Mouse (Mus musculus) CH12.LX (cell line): ENCODE measurements around the gene Herc2. TPM values are rescaled to one million over a fixed set of nuclear protein-coding genes. Genes with fewer than 3 reads are reported as not detected.

Experiments used
- DNase-seq: peaks from one replicate; pipeline ENCODE4 v3.0.0-alpha.2; 2013; ENCODE audit errors: extremely low read depth
- H3K27ac ChIP-seq: 2 replicates; pipeline ENCODE4 v1.5.1; 2012; ENCODE audit warnings: low read depth, mild to moderate bottlenecking, control low read depth, moderate library complexity; ENCODE audit not compliant: insufficient read depth
- H3K27me3 ChIP-seq: replicated peaks from 2 replicates; pipeline ENCODE3; 2012; ENCODE audit warnings: inconsistent platforms
- H3K36me3 ChIP-seq, 2 experiments: replicated peaks in 1 of 2; 2 replicates each; pipeline versions ENCODE3 to v1.6.1; 2012; ENCODE audit warnings: inconsistent platforms in 1 of 2, low read length in 1 of 2, mild to moderate bottlenecking in 1 of 2, mixed read lengths in 1 of 2, moderate library complexity in 1 of 2; ENCODE audit not compliant: control insufficient read depth in 1 of 2, insufficient read depth in 1 of 2
- H3K4me1 ChIP-seq, 2 experiments: 2 replicates each; pipeline ENCODE4 v1.6.1; 2012; ENCODE audit warnings: inconsistent platforms in 1 of 2, moderate library complexity in 1 of 2; ENCODE audit not compliant: insufficient read depth in 2 of 2, control insufficient read depth in 1 of 2
- H3K4me2 ChIP-seq: 2 replicates; pipeline ENCODE4 v1.6.1; 2012; ENCODE audit warnings: low read depth, mild to moderate bottlenecking, control low read depth; ENCODE audit not compliant: poor library complexity, insufficient read depth, severe bottlenecking
- H3K4me3 ChIP-seq, 3 experiments: fragments of 150-350 bp in 1 of 3; sonication (generic) in 1 of 3; replicated peaks in 1 of 3; 2 replicates each; pipeline versions ENCODE3 to v1.5.1; 2011 to 2012; ENCODE audit warnings: low read depth in 2 of 3, low read length in 2 of 3, mild to moderate bottlenecking in 2 of 3, moderate library complexity in 2 of 3, control low read depth in 1 of 3, improper control_type of control experiment in 1 of 3, inconsistent platforms in 1 of 3, mixed read lengths in 1 of 3; ENCODE audit not compliant: poor library complexity in 1 of 3
- H3K79me2 ChIP-seq: replicated peaks from 2 replicates; pipeline ENCODE4 v1.6.1; 2012; ENCODE audit warnings: mild to moderate bottlenecking, moderate library complexity; ENCODE audit not compliant: control insufficient read depth, poor library complexity, insufficient read depth, severe bottlenecking; ENCODE audit errors: extremely low read depth
- H3K9ac ChIP-seq: 2 replicates; pipeline ENCODE4 v1.6.1; 2012; ENCODE audit warnings: low read depth, mild to moderate bottlenecking, control low read depth, moderate library complexity; ENCODE audit not compliant: insufficient read depth
- H3K9me3 ChIP-seq: replicated peaks from 2 replicates; pipeline ENCODE3; 2012; ENCODE audit warnings: low read length, inconsistent platforms, mixed read lengths
- CHD1 ChIP-seq: IDR thresholded peaks from 2 replicates; pipeline ENCODE4 v1.6.1; 2012; ENCODE audit warnings: low read depth, low read length, improper control_type of control experiment, inconsistent platforms
- CHD2 ChIP-seq: IDR thresholded peaks from 2 replicates; pipeline ENCODE4 v1.6.1; 2011; ENCODE audit warnings: low read length, improper control_type of control experiment
- CTCF ChIP-seq, 2 experiments: IDR thresholded peaks in 1 of 2; conservative IDR thresholded peaks in 1 of 2; 2 replicates each; pipeline ENCODE4 v1.5.1; 2011 to 2012; ENCODE audit warnings: low read depth in 2 of 2, low read length in 2 of 2, improper control_type of control experiment in 1 of 2, inconsistent platforms in 1 of 2, mild to moderate bottlenecking in 1 of 2, moderate library complexity in 1 of 2
- ELF1 ChIP-seq: IDR thresholded peaks from 2 replicates; pipeline ENCODE4 v1.6.1; 2014; ENCODE audit warnings: low read depth, mild to moderate bottlenecking, inconsistent platforms, low read length, improper control_type of control experiment
- EP300 ChIP-seq: IDR thresholded peaks from 2 replicates; pipeline ENCODE4 v1.6.1; 2011; ENCODE audit warnings: low read length, improper control_type of control experiment
- ETS1 ChIP-seq: conservative IDR thresholded peaks from 2 replicates; pipeline ENCODE4 v1.6.1; 2012; ENCODE audit warnings: low read depth, mild to moderate bottlenecking, inconsistent platforms, low read length, improper control_type of control experiment, moderate library complexity
- GABPA ChIP-seq: IDR thresholded peaks from 2 replicates; pipeline ENCODE4 v1.6.1; 2012; ENCODE audit warnings: low read depth, low read length, improper control_type of control experiment, inconsistent platforms; ENCODE audit not compliant: insufficient replicate concordance
- HCFC1 ChIP-seq: IDR thresholded peaks from 2 replicates; pipeline ENCODE4 v1.6.1; 2012; ENCODE audit warnings: low read depth, mild to moderate bottlenecking, inconsistent platforms, low read length, improper control_type of control experiment
- IRF4 ChIP-seq: IDR thresholded peaks from 2 replicates; pipeline ENCODE4 v1.6.1; 2014; ENCODE audit warnings: low read depth, mild to moderate bottlenecking, inconsistent platforms, low read length, improper control_type of control experiment
- JUN ChIP-seq: IDR thresholded peaks from 2 replicates; pipeline ENCODE4 v1.6.1; 2011; ENCODE audit warnings: low read depth, mild to moderate bottlenecking, low read length, improper control_type of control experiment, moderate library complexity; ENCODE audit not compliant: insufficient read depth
- KAT2A ChIP-seq: IDR thresholded peaks from 2 replicates; pipeline ENCODE4 v1.6.1; 2012; ENCODE audit warnings: low read length, improper control_type of control experiment, inconsistent platforms; ENCODE audit not compliant: insufficient replicate concordance
- MAX ChIP-seq: IDR thresholded peaks from 2 replicates; pipeline ENCODE4 v1.6.1; 2011; ENCODE audit warnings: low read length, improper control_type of control experiment
- MAZ ChIP-seq: IDR thresholded peaks from 2 replicates; pipeline ENCODE4 v1.6.1; 2012; ENCODE audit warnings: low read depth, mild to moderate bottlenecking, inconsistent platforms, low read length, improper control_type of control experiment, moderate library complexity
- MEF2A ChIP-seq: IDR thresholded peaks from 2 replicates; pipeline ENCODE4 v1.6.1; 2014; ENCODE audit warnings: low read depth, mild to moderate bottlenecking, inconsistent platforms, low read length, improper control_type of control experiment, borderline replicate concordance
- MYC ChIP-seq: IDR thresholded peaks from 2 replicates; pipeline ENCODE4 v1.6.1; 2011; ENCODE audit warnings: low read depth, mild to moderate bottlenecking, improper control_type of control experiment, low read length
- NELFE ChIP-seq: IDR thresholded peaks from 2 replicates; pipeline ENCODE4 v1.6.1; 2011; ENCODE audit warnings: low read depth, low read length, improper control_type of control experiment
- NRF1 ChIP-seq: IDR thresholded peaks from 2 replicates; pipeline ENCODE4 v1.6.1; 2014; ENCODE audit warnings: low read depth, mild to moderate bottlenecking, inconsistent platforms, low read length, improper control_type of control experiment, moderate library complexity
- POLR2A ChIP-seq: IDR thresholded peaks from 2 replicates; pipeline ENCODE4 v1.6.1; 2011; ENCODE audit warnings: low read depth, mild to moderate bottlenecking, improper control_type of control experiment, low read length
- RAD21 ChIP-seq: IDR thresholded peaks from 2 replicates; pipeline ENCODE4 v1.6.1; 2011; ENCODE audit warnings: low read depth, mild to moderate bottlenecking, low read length, improper control_type of control experiment, moderate library complexity
- RCOR1 ChIP-seq: conservative IDR thresholded peaks from 2 replicates; pipeline ENCODE4 v1.6.1; 2012; ENCODE audit warnings: low read depth, mild to moderate bottlenecking, inconsistent platforms, low read length, improper control_type of control experiment
- SIN3A ChIP-seq: IDR thresholded peaks from 2 replicates; pipeline ENCODE4 v1.6.1; 2012; ENCODE audit warnings: low read length, improper control_type of control experiment, inconsistent platforms
- SMC3 ChIP-seq: IDR thresholded peaks from 2 replicates; pipeline ENCODE4 v1.6.1; 2011; ENCODE audit warnings: low read depth, low read length, improper control_type of control experiment
- UBTF ChIP-seq: IDR thresholded peaks from 2 replicates; pipeline ENCODE4 v1.6.1; 2012; ENCODE audit warnings: low read depth, mild to moderate bottlenecking, inconsistent platforms, low read length, improper control_type of control experiment, moderate library complexity
- ZKSCAN1 ChIP-seq: IDR thresholded peaks from 2 replicates; pipeline ENCODE4 v1.6.1; 2012; ENCODE audit warnings: low read depth, inconsistent platforms, low read length, improper control_type of control experiment, borderline replicate concordance
- dilution Hi-C: fragments of 300-500 bp; cut with MboI; formaldehyde crosslinking; loops from 2 replicates; pipeline ENCODE4 v1.14.3; 2020; ENCODE audit warnings: low sequenced_read_pairs; ENCODE audit not compliant: extremely low pct_unique_long_range_greater_than_20kb, extremely low pct_ligation_motif_present
- in situ Hi-C: fragments of 300-500 bp; cut with MboI; formaldehyde crosslinking; loops from 3 replicates; pipeline ENCODE4 v1.14.3; 2019; ENCODE audit warnings: low sequenced_read_pairs, low pct_ligation_motif_present, low pct_unique_long_range_greater_than_20kb, mixed read lengths
- polyA plus RNA-seq: library from polyadenylated mRNA; unstranded; fragments of >175 nt; gene quantifications from 2 replicates; pipeline ENCODE4 v1.2.1, GENCODE M21; 2012; ENCODE audit warnings: low read depth; ENCODE audit not compliant: insufficient read length
- total RNA-seq, 2 experiments: library from RNA; depleted of rRNA; stranded (reverse); fragments of 300-350 nt in 1 of 2; fragments of >200 nt in 1 of 2; gene quantifications; 2 replicates each; pipeline ENCODE4 v1.2.3; 2012 to 2014

Herc2 gene
- total and polyA plus RNA-seq, 3 experiments: 9.7 to 27.6 (median 18.2) TPM

DNA sequence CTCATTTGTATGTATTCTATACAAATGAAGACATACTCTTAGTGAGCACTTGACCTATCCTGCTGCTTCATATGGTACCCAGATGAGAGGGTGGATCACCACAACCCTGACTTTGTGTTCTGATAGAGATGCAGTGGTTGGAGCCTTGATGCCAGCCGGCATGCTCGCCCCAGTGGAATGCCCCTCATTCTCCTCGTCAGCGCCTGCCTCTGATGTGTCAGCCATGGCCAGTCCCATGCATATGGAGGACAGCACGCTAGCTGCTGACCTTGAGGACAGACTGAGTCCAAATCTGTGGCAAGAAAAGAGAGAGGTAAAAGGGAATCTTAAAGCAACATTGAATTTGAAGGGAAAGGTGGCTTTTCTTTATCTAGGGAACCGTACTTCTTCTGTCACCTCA, 141.0 kb downstream of the Herc2 start:
- in situ Hi-C loops (no loop called here), dilution Hi-C loops (no loop called here)
- Histone ChIP-seq H3K27me3 (no peaks in the 10 kb centered on the region), H3K9me3 (no peaks in the 10 kb centered on the region), H3K79me2 (no peaks in the 10 kb centered on the region), H3K27ac (no peak overlapping the region), H3K4me3 (no peak overlapping the region), H3K36me3 (peaks cover 25 to 60% of the 10 kb centered on the region in 2 experiments), H3K9ac (no peak overlapping the region), H3K4me1 (peaks cover 0 to 2% of the 10 kb centered on the region in 2 experiments; a peak in 1 of 4 replicates), H3K4me2 (no peak overlapping the region)
- TF ChIP-seq MAZ (no peak), POLR2A (no peak), UBTF (no peak), MYC (no peak), SIN3A (no peak), CHD1 (no peak)
- no peak for DNase-seq

DNA sequence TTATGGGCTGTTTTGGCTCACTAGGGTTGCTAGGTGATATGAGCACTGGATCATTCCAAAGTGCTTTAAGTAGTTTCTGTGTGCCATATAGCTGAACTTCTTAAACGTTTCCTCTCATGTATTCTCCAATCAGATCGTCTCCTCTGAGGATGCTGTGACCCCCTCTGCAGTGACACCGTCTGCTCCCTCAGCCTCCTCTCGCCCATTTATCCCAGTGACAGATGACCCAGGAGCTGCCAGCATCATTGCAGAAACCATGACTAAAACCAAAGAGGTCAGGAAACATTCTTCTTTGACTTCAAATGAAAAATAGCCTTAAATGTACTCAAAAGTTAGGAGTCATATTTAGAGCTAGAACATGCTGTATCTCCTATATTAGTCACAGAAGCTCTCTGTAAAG, 141.7 kb downstream of the Herc2 start:
- Histone ChIP-seq H3K27me3 (no peaks in the 10 kb centered on the region), H3K79me2 (no peaks in the 10 kb centered on the region), H3K4me3 (no peak overlapping the region), H3K4me2 (no peak overlapping the region), H3K27ac (no peak overlapping the region), H3K36me3 (peaks cover 27 to 62% of the 10 kb centered on the region in 2 experiments), H3K4me1 (peaks cover 0 to 8% of the 10 kb centered on the region in 2 experiments; a peak in 2 of 4 replicates), H3K9me3 (no peaks in the 10 kb centered on the region), H3K9ac (no peak overlapping the region)
- DNase-seq: no peak
- in situ Hi-C loops: no loop called here
- TF ChIP-seq RCOR1 (no peak), NELFE (no peak), RAD21 (no peak), POLR2A (no peak), MAX (no peak), ELF1 (no peak)
- dilution Hi-C loops: no loop called here

DNA sequence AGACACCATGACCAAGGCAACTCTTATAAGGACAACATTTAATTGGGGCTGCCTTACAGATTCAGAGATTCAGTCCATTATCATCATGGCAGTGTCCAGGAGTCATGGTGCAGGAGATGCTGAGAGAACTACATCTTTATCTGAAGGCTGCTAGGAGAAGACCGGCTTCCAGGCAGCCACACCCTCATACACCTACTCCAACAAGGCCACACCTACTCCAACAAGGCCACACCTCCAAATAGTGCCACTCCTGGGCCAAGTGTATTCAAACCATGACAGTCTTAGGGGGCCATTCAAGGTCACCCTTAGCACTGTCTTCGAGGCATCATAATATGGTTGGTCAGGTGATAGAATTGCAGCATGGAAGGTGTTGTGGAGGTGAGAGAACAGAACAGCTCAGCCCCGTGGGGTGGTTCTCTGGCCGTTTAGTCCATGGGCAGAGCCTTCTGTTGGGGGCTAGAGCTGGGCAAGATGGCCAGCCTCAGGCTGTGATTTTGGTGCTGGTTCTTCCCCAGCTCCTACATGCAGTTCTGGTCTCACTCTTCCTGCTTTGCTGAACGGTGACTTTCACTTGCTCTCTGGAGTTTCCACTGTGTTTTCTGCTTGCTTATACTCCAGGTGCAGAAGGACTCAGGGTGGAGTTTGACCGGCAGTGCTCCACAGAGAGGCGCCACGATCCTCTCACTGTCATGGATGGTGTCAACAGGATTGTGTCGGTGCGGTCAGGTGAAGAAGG, 151.7 kb downstream of the Herc2 start:
- dilution Hi-C loops (no loop called here), in situ Hi-C loops (no loop called here)
- Histone ChIP-seq H3K9me3 (no peaks in the 10 kb centered on the region), H3K4me3 (no peak overlapping the region), H3K9ac (no peak overlapping the region), H3K36me3 (peaks cover 35 to 64% of the 10 kb centered on the region in 2 experiments), H3K4me1 (peaks cover 18 to 56% of the 10 kb centered on the region in 2 experiments), H3K27me3 (no peaks in the 10 kb centered on the region), H3K27ac (no peak overlapping the region), H3K4me2 (no peak overlapping the region), H3K79me2 (no peaks in the 10 kb centered on the region)
- peak; percentile 35 for DNase-seq
- TF ChIP-seq CHD2: no peak
- no peak for TF ChIP-seq JUN
- TF ChIP-seq SMC3: no peak
- TF ChIP-seq RAD21: no peak
- peak; percentile 36; the same call in 1 of the 2 replicates for TF ChIP-seq ETS1
- TF ChIP-seq MEF2A: 0 out of 2 replicates have a peak, but pooled peaks have one; percentile 23
- TF ChIP-seq IRF4: no peak
- TF ChIP-seq ELF1: peak; percentile 65
- TF ChIP-seq CTCF (conservative IDR thresholded peaks at IDR 0.05 in 1 of 2, IDR thresholded peaks at IDR 0.05 in 1 of 2; ENCODE audit: low read depth in 2 of 2, low read length in 2 of 2): no peak
- no peak for TF ChIP-seq UBTF
- TF ChIP-seq EP300: peak; percentile 59
- no peak for TF ChIP-seq MAX
- no peak for TF ChIP-seq KAT2A
- no peak for TF ChIP-seq GABPA
- TF ChIP-seq ZKSCAN1: no peak
- TF ChIP-seq NELFE: no peak
- TF ChIP-seq HCFC1: no peak; the same call in 1 of the 2 replicates
- no peak for TF ChIP-seq RCOR1
- TF ChIP-seq NRF1: no peak
- TF ChIP-seq CHD1: no peak
